Mouse (Mus musculus) cerebellum, adult 18-20 months (tissue): ENCODE measurements around the gene Smox.

ENCODE experiments used
- DNase-seq, 2 experiments: peaks; one replicate each; pipeline ENCODE4 v3.0.0; 2021

Smox gene

GRCm38 (mm10) chr2:131486046-131486445, 5.2 kb upstream of the Smox start:
- DNase-seq, result no peak

GRCm38 (mm10) chr2:131487337-131487736, 4.0 kb upstream of the Smox start:
- DNase-seq, result no peak

DNA sequence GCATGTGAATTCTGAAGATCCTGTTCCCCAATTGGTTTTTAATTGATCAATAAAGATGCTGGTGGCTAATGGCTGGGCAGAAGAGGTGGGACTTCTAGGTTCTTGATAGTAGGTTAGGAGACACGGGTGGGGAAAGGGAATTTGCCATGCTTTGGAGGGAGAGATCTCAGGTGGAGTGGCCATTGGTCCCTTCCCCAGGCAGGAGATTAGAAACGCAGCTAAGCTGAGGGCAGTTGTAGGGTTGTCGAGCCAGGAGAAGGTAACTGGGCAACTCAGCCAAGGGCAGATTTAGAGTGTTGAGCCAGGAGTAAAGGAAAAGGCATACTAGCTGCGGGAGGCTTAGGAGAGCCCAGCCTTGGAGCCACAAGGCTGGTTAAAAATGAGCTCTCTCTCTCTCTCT, 3.0 kb upstream of the Smox start:
- DNase-seq, result no peak

DNA sequence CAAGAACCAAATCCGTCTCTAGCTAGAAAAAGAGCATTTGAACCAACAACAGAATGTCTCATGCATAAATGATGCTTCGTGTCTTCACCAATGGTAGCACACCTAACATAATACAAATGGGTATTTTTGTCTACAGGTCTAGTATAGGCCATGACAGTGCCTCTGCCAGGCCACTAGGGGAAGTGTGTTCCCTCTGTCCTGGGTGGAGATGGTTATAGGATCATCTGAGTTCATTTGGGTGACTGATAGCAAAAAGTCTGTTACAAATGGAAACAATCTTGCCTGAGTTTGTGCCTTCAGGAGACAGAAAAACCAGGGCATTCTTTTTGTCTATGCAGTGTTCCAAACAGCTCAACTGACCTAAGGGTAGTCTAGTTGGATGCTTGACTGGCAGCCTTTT, 2.4 kb upstream of the Smox start:
- DNase-seq, result no peak

GRCm38 (mm10) chr2:131489591-131489990, 1.7 kb upstream of the Smox start:
- DNase-seq, result peak; percentile 68 to 76

- peak; percentile 86 to 90 for DNase-seq
Measured at GRCm38 (mm10) chr2:131491707-131492595, 655 bp downstream of the Smox start.

DNA sequence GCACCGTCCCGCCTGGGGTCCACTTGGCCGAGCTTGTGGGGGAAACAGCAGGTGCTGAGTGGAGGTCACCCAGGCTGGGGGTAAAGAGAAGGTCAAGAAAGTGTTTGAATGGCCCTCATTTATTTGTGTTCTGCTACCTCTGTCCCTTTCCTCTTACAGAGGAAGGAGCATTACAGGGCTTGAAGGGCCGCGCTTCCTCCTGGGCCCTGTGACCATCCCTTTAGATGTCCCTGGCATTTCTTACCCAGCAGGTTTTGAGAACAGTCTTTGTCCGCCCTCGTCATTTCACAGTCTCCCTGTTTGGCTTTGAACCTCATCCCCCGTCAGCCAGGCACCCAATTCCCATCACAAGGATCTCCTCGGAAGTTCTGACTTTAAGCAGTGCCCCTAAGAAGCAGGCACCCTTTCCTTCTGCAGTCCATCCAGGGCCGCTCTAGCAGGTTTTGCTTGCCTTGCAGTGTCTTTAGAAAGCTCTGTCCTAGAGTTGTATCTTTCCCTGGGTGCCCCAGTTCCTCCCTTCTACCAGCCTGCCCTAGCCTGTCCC, 1.4 kb downstream of the Smox start:
- no peak for DNase-seq

- no peak for DNase-seq
Measured at GRCm38 (mm10) chr2:131493446-131493845, 2.1 kb downstream of the Smox start.

DNA sequence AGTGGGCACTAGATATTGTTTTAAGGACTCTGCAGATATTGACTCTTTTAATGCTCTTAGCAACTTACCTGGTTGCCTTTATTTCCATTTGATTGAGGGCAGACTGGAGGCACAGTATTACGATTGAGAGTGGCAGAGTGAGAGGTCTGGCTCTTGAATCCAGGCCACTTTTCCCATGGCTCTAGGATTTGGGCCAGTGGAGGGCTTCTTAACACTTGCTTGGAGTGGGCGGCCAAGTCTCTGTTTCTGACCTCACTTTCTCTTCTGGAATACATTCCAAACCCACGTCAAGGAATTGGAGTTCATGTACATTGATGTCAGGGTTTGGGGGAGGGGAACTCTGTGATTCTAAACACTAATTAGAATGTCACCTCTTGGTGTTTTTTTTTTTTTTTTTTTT, 4.0 kb downstream of the Smox start:
- no peak for DNase-seq

- peak in 1 of 2 experiments; percentile 1 for DNase-seq
Measured at GRCm38 (mm10) chr2:131496125-131496820, 5.0 kb downstream of the Smox start.

DNA sequence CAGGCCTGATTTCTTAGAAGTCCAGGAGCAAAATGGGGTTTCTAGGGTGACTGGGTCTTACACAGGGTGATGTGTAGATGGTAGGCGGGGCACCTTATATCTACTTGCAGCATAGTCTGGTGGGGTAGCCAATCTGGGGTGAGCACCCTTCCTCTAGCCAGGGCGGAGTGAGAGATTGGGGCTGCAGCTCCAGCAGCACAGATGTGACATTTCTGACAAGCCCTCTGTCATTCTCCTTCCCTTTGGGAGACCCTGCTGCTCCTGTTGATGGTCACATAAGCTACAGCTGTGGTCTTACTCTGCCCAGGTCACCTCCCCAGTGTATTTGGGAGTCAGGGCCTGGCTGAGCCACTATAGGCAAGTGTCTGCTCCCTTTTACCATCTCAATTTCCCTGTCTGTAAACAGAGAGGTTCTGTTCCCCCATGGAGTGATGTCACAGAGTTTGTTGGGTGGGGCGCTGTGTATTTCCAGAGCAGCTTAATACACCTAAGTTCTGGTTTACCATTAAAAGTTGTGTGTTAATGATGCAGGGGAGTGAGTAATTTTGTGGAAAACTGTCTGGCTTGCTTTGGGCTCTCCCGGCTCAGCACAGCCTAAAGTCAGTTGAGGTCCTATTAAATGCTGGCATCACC, 6.0 kb downstream of the Smox start:
- peak in 1 of 2 experiments; percentile 1 for DNase-seq

DNA sequence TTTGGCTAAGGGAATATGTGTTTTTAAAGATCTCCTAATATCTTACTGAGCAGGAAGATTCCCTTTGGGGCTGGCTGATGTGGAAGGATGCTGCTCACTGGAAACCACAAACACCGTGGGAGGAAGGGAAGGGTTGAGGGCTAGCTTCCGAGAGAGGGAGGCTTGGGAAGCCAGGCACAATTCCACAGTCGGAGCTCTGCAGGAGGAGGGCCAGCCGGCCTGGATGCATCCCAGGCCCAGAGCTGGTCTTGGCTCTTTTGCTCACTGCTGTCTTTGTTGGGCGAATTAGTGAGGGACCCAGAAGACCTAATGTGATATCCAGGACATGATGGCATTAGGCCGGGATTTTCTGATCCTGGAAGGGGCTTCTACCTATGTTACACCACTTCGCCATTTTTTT, 6.9 kb downstream of the Smox start:
- DNase-seq, result peak; percentile 66 to 67

- no peak for DNase-seq
Measured at GRCm38 (mm10) chr2:131499290-131499845, 8.1 kb downstream of the Smox start.

DNA sequence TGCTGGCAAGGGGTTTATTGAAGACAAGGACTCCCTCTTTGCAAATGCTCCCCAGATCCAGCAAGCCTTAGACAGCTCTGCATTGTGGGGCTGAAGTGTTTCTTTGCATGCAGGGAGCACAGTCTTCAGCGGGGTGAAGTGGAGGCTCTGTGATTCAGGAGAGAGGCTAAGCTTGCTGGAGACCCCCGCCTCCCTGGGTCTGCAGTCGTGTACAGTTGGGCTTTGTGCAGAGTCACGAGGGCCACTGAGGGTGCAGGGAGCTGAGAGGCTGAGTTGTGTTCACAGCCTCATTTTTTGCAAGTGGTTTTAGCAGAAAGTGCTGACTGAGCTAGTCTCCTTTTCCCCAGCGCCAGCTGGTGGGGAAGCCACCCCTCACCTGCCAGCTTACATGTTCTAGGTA, 10.6 kb downstream of the Smox start:
- no peak for DNase-seq

GRCm38 (mm10) chr2:131502561-131502960, 11.3 kb downstream of the Smox start:
- DNase-seq, result no peak

DNA sequence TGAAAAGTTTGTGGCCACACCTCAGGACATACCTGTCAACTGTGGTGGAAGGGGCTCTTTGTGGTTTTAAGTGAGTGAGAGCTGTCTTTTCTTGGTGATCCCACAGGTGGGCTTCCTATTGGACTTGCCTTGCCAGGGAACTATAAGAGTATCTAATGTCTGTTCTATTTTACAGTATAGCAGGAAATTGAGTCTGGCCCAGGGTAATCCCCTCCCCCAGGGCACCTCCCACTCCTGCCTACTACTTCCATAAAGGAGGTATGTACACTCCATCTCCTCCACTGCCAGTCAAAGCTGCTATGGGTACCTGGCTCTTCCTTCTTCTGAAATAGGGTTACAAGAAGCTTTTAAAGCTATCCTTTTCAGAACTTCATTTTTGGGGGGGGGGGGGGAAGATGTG, 14.1 kb downstream of the Smox start:
- DNase-seq, result no peak

DNA sequence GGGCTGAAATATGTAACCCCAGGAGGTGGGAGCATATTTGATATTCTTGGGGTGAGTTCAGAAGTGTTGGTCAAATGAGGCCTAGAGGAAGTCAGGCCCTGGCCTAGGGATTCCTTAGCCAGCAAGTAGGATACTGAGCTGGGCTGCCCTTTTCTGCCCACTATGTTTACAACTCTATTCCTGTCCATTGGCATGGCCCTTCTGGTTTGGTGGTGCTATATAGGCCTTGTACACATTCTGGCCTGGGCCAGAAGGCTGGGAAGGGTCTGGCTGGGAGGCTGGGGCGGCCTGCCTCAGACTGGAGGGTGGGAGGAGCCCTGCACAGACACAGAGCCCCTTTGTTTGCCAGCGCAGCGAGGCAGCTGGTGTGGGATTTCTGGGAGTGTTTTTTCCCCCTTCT, 15.1 kb downstream of the Smox start:
- no peak for DNase-seq

DNA sequence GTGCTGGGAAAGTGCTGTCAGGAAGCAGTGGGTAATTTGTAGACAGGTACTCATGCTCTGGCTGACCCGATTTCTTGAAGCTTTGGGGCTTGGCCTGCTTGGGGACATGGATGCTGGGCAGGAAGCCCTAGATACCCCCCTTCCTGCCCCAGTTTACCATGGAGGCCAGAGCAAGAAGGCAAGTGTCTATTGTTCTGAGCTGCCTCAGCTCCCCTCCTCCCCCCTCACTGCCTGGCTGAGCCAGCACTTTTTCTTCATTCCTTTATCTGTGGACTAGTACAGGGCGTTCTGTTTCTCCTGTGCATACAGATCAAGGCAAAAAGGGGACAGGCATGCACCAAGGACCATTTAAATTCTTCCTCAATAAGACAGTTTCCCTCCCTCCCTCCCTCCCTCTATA, 17.2 kb downstream of the Smox start:
- peak in 1 of 2 experiments; percentile 32 for DNase-seq

DNA sequence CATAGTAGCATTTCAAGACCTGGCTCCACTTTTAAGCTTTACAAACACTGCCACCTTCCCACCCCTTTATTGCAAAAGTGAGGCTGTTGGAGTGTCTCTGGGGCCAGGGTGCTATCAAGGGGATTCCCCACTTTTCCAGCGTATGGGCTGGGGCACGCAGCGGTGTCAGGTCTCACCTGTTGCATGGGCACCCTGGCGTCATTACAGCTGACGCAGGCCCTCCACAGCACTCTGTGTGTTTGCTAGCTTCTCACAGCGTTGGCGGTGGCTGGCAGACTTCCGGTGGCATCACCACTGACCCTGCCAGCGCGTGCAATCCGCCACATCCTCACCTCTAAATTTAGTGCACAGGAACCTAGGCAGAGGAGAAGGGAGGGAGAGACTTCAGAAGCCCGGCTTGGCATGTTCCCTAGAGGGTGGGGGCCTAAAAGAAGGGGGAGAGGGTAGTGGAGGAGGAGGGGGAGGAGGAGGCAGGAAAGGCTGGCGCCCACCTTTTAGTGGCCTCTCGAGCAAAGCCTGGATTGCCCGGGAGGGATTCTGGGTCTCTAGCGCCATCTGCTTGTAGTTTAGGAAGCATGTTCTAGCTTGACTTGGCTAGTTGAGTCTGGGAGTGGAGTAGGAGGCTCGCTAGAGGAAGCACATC, 18.5 kb downstream of the Smox start:
- DNase-seq, result peak; percentile 65 to 67

- no peak for DNase-seq
Measured at GRCm38 (mm10) chr2:131510531-131510930, 19.2 kb downstream of the Smox start.

- no peak for DNase-seq
Measured at GRCm38 (mm10) chr2:131513477-131513876, 22.2 kb downstream of the Smox start.

DNA sequence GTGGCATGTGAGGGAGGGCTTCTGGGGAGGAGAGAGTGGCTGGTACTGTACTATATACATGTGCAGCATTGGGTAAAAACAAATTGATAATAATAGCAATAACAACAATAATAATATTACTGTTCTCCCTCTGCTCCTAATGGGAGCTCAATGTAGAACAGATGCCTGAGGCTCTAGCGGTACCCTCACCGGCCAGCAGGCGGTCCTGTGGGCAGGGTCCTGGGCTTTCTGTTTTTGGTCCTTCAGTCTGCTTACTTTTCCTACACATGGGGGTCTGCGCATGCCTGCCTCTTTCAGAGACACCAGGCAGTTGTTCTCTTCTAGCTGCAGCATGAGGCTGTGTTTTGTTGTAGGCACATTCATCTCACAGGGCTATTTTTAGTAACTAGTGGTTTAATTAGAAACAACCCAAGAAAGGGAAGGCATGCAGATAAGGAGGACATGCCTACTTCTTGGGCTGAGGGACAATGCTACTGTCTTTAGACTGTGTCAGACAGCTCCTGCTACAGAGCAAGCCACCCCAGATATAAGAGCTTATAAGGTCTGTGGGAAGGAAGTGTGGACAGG, 22.8 kb downstream of the Smox start:
- no peak for DNase-seq
